Mouse (Mus musculus) B cell, adult (primary cell): ENCODE data around the gene Rab3b. TPM values are rescaled to one million over a fixed set of nuclear protein-coding genes. Genes with fewer than 3 reads are reported as not detected.

Experiments used
- total RNA-seq: library from RNA; stranded (reverse); gene quantifications from 4 replicates; pipeline ENCODE4 v1.2.4, GENCODE M21; 2023; ENCODE audit not compliant: inconsistent age

Rab3b gene
- 0.54 TPM in 1 of 4 replicates, not detected in the others for total RNA-seq

DNA sequence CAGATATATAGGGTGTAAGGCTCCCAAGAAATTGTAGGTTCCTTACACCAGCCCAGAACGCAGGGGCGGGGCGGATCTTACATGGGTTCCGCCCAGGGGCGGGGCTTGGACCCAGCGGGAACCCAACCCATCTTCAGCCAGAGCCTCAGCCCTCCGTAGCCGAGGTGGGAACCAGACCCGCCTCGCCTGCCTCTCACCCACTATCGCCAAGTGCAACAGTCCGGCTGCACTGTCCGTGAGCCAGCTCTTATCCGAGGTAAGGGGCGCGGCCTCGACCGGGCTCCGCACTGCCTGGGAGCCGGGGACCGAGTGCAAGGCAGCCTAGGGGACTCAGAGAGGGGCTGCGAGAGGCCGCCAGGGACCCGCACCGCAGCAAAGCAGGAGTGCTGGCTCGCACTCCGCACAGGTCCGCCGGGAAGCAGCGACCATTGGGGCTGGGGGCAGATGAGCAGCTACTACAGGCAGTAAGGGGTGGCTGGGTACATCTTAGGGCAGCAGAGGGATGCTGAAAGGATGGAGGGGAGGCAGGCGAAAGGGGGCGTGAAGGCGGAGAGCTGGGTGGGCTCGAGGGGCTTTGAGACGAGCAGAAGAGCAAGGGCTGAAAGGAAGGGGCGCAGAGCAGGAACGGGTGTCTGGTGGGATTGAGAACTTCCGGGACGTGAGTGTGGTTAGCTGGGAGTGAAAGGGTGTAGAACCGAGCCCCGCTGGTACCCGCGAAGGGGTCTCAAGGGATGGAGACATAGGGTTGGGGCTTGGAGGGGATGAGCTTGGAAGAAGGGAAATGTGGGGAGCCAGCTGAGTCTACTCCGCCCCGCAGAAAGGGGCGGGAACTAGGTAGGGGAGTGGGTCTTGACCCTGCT lies at the start of gene Rab3b:
TSS of gene Rab3b (plus strand) at position 101 of the 860 bp plus-strand sequence.

DNA sequence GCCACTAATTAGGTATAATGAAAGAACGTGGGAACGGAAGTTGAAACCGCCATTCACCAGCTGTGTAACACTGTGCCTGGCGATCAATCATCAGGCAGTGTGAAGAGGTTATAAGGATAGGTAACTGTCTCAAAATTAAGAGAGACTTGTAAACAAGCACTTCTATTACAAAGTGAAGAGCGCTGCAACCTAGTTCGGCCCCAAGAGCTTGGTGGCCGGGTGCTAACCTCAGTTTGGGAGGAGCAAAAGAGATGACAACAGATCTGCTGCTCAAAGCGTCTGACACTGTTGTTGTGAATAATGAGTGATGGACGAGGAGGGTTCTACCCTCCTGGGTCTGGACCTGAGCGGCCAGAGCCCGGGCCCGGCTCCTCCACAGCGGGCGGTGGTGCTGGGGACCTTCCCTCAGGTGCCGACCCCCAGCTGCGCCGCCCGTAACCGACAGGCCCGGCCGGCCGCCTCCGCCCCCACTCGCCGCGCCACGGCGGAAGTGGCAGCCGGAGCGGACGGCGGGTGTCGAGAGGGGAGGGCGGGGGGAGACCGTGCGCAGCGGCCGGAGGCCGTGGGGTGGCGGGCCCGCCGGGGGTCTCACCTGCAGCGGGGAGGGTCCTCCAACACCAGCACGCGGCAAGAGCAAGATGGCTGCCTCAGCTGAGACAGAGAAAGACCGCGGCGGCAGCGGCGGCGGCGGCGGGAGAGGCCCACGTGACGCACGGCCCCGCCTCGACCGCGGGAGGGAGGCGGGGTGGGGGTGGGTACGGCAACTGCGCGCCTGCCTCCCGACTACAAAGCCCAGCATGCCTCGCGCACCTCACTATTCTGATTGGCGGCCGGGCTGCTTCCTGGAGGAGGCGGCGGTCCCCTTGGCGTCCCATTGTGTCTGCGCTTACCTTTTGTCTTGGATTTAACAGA lies 45.7 kb upstream of the Rab3b start, which contains the start of gene Btf3l4:
TSS of gene Btf3l4 (minus strand) at position 699 of the 912 bp plus-strand sequence.

DNA sequence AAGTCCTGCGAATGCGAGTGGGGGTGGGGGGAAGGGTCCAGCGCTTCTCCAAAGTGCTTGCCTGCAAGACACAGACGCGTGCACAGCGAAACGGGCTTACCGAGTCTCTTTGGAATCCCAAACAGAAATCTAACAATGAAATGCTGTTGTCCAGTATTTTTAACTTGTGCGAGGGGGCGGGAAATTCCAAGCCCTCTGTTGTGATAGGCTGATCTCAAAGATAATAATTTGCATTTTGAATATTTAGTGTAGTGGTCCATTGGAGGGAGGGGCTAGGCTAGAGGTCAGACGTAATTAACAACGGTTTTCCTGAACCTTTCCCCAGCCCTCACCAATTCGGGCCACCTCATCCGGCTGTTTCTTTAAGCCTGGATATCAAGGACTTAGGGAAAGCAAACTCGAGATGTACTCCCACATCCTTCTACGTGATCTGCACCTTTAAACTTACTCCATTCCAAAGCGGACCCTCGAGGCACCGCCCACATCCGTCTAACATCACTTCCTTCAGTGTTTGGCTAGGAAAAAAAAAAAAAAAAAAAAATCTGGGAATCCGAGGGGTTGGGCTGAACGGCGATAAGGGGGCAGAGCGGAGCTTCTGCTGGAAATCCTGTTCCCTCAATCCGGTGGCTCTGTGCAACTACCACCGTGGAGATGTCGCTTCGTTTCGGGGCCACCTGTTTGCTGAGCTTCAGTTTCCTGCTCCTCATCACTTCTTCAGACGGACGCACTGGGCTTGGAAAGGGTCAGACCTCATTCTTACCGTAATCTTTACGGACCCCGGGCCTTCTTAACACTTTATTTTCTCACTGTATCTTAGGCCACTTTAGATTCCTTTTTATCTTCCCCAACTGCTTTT lies 44.5 kb upstream of the Rab3b start, which contains the start of gene Txndc12:
TSS of gene Txndc12 (plus strand) at position 487 of the 856 bp plus-strand sequence.

DNA sequence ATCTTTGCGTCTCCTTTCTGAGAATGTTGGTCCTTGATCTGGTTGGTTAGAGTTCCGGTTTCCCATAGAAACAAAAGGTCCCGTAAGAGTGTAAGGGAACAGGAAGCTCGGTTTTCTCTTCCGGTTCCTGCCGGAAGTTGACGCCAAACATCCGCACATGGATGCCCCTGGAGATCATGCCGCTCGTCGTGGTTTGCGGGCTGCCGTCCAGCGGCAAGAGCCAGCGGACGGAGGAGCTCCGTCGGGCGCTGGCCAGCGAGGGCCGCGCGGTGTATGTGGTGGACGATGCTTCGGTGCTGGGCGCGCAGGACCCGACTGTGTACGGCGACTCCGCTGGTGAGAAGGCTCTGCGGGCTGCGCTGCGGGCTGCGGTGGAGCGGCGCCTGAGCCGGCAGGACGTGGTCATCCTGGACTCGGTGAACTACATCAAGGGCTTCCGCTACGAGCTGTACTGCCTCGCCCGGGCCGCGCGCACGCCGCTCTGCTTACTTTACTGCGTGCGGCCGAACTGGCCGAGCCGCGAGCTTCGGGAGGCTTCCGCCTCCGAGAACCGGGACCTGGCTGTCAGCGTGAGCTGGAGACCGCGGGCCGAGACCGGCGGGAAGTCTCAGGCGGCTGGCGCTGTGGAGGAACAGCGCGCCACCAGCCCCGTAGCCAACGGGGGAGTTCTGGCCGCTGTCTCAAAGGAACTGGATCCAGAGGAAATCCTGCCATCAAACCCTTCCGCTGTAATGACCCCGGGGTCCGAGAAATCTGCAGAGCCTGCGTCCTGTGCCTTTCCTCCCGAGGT lies 31.0 kb upstream of the Rab3b start, which contains the start of gene Kti12:
TSS of gene Kti12 (plus strand) at position 71 of the 790 bp plus-strand sequence.

DNA sequence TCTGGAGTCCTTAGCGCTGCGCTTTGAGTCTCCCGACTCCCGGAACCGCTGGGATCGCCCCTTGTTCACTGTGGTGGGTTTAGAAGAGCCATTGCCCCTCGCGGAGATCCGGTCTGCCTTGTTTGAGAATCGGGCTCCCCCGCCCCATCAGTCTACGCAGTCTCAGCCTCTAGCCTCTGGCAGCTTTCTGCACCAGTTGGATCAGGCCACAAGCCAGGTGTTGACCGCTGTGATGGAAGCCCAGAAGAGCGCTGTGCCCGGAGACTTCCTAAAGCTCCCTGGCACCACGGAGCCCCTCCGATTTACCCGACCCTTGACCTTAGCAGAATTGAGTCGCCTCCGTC lies 30.4 kb upstream of the Rab3b start, which contains the start of gene A730015C16Rik:
TSS of gene A730015C16Rik (minus strand) at position 115 of the 344 bp plus-strand sequence.

Other genes with a start within 250 kb of the Rab3b start
- not detected in 4 replicates for gene 3110021N24Rik, start 159.4 kb upstream of the Rab3b start, total RNA-seq
- 0.10 to 0.24 TPM (median 0.12 TPM) in 3 of 4 replicates, not detected in the other for gene Zfyve9, start 98.3 kb upstream of the Rab3b start, total RNA-seq
- 52.8 to 68.8 TPM (median 62.1 TPM) in 4 replicates for gene Btf3l4, start 45.4 kb upstream of the Rab3b start, total RNA-seq
- gene Txndc12, start 44.5 kb upstream of the Rab3b start, total RNA-seq: 27.1 to 34.1 TPM (median 33.0 TPM) in 4 replicates
- 23.5 to 34.5 TPM (median 28.9 TPM) in 4 replicates for gene Kti12, start 31.3 kb upstream of the Rab3b start, total RNA-seq
- gene A730015C16Rik, start 30.4 kb upstream of the Rab3b start, total RNA-seq: not detected in 4 replicates
- gene Nrd1, start 121.6 kb downstream of the Rab3b start, total RNA-seq: 204 to 220 TPM (median 211 TPM) in 4 replicates